In genomic region chr6:49039470-49040180, GRCm38 (mm10) we compare ENCODE assay signal across 8 mouse cellular contexts. TPM values are rescaled to one million over a fixed set of nuclear protein-coding genes. Genes with fewer than 3 reads are reported as not detected.
DNase-seq lines count a peak whose midpoint lies in the region; ATAC-seq and TF ChIP-seq lines count a peak whose summit lies in the region.

No protein-coding gene starts in this region.

- no peaks in the 10 kb centered on the region for H3K79me2 ChIP-seq in C2C12 (ENCODE audit: control insufficient read depth, insufficient read depth)

- peaks cover 17% of the 10 kb centered on the region for H3K4me1 ChIP-seq in embryonic facial prominence, embryonic 10.5 days
- peaks cover 4% of the 10 kb centered on the region; the same call in 1 of the 2 replicates for H3K4me1 ChIP-seq in heart, embryonic 11.5 days (ENCODE audit: control insufficient read depth, insufficient read depth, low read length)
- peaks cover 6% of the 10 kb centered on the region; the same call in 1 of the 2 replicates for H3K4me1 ChIP-seq in kidney, embryonic 14.5 days (ENCODE audit: control insufficient read depth, insufficient read depth, low read length)
- no peaks in the 10 kb centered on the region for H3K4me1 ChIP-seq in liver, embryonic 14.5 days (replicated peaks; ENCODE audit: control insufficient read depth in 2 of 2, insufficient read depth in 2 of 2, low read length in 1 of 2)

- WGBS in embryonic facial prominence, embryonic 10.5 days = 17% methylated on average over 18 of the region's 18 CpGs
- WGBS in heart, embryonic 11.5 days (ENCODE audit: insufficient replicate concordance) = 14% methylated on average over 18 of the region's 18 CpGs
- WGBS in kidney, embryonic 14.5 days = 11% methylated on average over 18 of the region's 18 CpGs
- 8% methylated on average over 18 of the region's 18 CpGs for WGBS in liver, embryonic 14.5 days (ENCODE audit: insufficient replicate concordance)

- no peaks in the 10 kb centered on the region for H3K79me3 ChIP-seq in C2C12 (ENCODE audit: low read depth)

- no peaks in the 10 kb centered on the region for H3K27me3 ChIP-seq in C2C12 (ENCODE audit: control insufficient read depth, insufficient read depth, insufficient read length)
- peaks cover 33% of the 10 kb centered on the region for H3K27me3 ChIP-seq in embryonic facial prominence, embryonic 10.5 days (replicated peaks; ENCODE audit: low read depth, poor library complexity, severe bottlenecking)
- peaks cover 9% of the 10 kb centered on the region for H3K27me3 ChIP-seq in heart, embryonic 11.5 days (ENCODE audit: control insufficient read depth, insufficient read depth, low read length)
- 0 out of 2 replicates have a peak, but pooled peaks cover 4% of the 10 kb centered on the region for H3K27me3 ChIP-seq in kidney, embryonic 14.5 days (ENCODE audit: control insufficient read depth, insufficient read depth, low read length)
- H3K27me3 ChIP-seq in liver, embryonic 14.5 days (ENCODE audit: control insufficient read depth, insufficient read depth, low read length) = no peaks in the 10 kb centered on the region; the same call in 1 of the 2 replicates

- H3K36me3 ChIP-seq in C2C12 (ENCODE audit: control insufficient read depth, insufficient read depth) = no peaks in the 10 kb centered on the region
- no peaks in the 10 kb centered on the region for H3K36me3 ChIP-seq in embryonic facial prominence, embryonic 10.5 days (replicated peaks)
- no peaks in the 10 kb centered on the region for H3K36me3 ChIP-seq in heart, embryonic 11.5 days (ENCODE audit: control insufficient read depth, insufficient read depth, low read length)
- no peaks in the 10 kb centered on the region for H3K36me3 ChIP-seq in kidney, embryonic 14.5 days (ENCODE audit: control insufficient read depth, insufficient read depth, low read length)
- no peaks in the 10 kb centered on the region for H3K36me3 ChIP-seq in liver, embryonic 14.5 days (replicated peaks; ENCODE audit: control insufficient read depth, insufficient read depth, low read depth)

- peak; percentile 28 for TF ChIP-seq CTCF in C2C12 (IDR thresholded peaks at IDR 0.05; ENCODE audit: control insufficient read depth, insufficient read depth, insufficient read length)
- TF ChIP-seq CTCF in liver, embryonic 14.5 days (IDR thresholded peaks at IDR 0.05; ENCODE audit: low read depth) = peak; percentile 65

- H3ac ChIP-seq in C2C12 (ENCODE audit: control insufficient read depth, insufficient read length, low read depth) = peak overlapping the region; percentile 18

- H3K9ac ChIP-seq in heart, embryonic 11.5 days (ENCODE audit: low read depth, low read length) = peak overlapping the region; percentile 17
- H3K9ac ChIP-seq in kidney, embryonic 14.5 days (ENCODE audit: low read depth, low read length) = 0 out of 2 replicates have a peak overlapping the region, but pooled peaks have one; percentile 18
- no peak overlapping the region for H3K9ac ChIP-seq in liver, embryonic 14.5 days (replicated peaks)

- peak; percentile 62 for DNase-seq in adrenal gland, adult 2 months
- peak; percentile 70 for DNase-seq in embryonic facial prominence, embryonic 10.5 days (ENCODE audit: low spot score)
- DNase-seq in liver, embryonic 14.5 days (ENCODE audit: low read depth in 3 of 3, low spot score in 3 of 3) = peak in 1 of 3 experiments; percentile 11
- peak; percentile 33 to 58 for DNase-seq in natural killer cell, adult 2 months (ENCODE audit: low spot score in 2 of 2)
- DNase-seq in testis, postnatal 10 days (ENCODE audit: low spot score) = peak; percentile 84

- TF ChIP-seq EP300 in liver, embryonic 14.5 days (IDR thresholded peaks at IDR 0.05; ENCODE audit: low read depth) = no peak

- H3K27ac ChIP-seq in embryonic facial prominence, embryonic 10.5 days (replicated peaks) = peak overlapping the region; percentile 75
- H3K27ac ChIP-seq in heart, embryonic 11.5 days (ENCODE audit: low read depth, low read length) = no peak overlapping the region
- no peak overlapping the region for H3K27ac ChIP-seq in kidney, embryonic 14.5 days (ENCODE audit: low read depth, low read length)
- H3K27ac ChIP-seq in liver, embryonic 14.5 days = no peak overlapping the region

- H3K4me3 ChIP-seq in C2C12 (ENCODE audit: insufficient read depth, poor library complexity, severe bottlenecking) = no peak overlapping the region
- H3K4me3 ChIP-seq in embryonic facial prominence, embryonic 10.5 days = peak overlapping the region; percentile 54
- peak overlapping the region; percentile 34 for H3K4me3 ChIP-seq in heart, embryonic 11.5 days (ENCODE audit: low read depth, low read length)
- H3K4me3 ChIP-seq in kidney, embryonic 14.5 days (ENCODE audit: low read length) = peak overlapping the region; percentile 37
- H3K4me3 ChIP-seq in liver, embryonic 14.5 days (ENCODE audit: insufficient read depth in 1 of 2, low read depth in 2 of 2, low read length in 2 of 2) = peak overlapping the region in 1 of 2 experiments; percentile 32; a peak in 2 of 4 replicates

- H3K4me2 ChIP-seq in heart, embryonic 11.5 days = peak overlapping the region; percentile 61
- peak overlapping the region; percentile 35; the same call in 1 of the 2 replicates for H3K4me2 ChIP-seq in kidney, embryonic 14.5 days (replicated peaks; ENCODE audit: low read depth, low read length)
- H3K4me2 ChIP-seq in liver, embryonic 14.5 days (ENCODE audit: low read depth) = peak overlapping the region; percentile 40

- ATAC-seq in heart, embryonic 11.5 days (replicated peaks; ENCODE audit: insufficient number of reproducible peaks, low FRiP score, low TSS enrichment) = no peak
- peak; percentile 73 for ATAC-seq in kidney, embryonic 14.5 days (ENCODE audit: low FRiP score, low TSS enrichment)
- ATAC-seq in liver, embryonic 14.5 days (ENCODE audit: insufficient read depth) = no peak

- no peaks in the 10 kb centered on the region for H3K9me3 ChIP-seq in embryonic facial prominence, embryonic 10.5 days
- no peaks in the 10 kb centered on the region for H3K9me3 ChIP-seq in heart, embryonic 11.5 days (replicated peaks; ENCODE audit: control insufficient read depth, low read length)
- no peaks in the 10 kb centered on the region for H3K9me3 ChIP-seq in kidney, embryonic 14.5 days (ENCODE audit: control insufficient read depth, low read length)
- no peaks in the 10 kb centered on the region for H3K9me3 ChIP-seq in liver, embryonic 14.5 days (ENCODE audit: control insufficient read depth, low read length)

TF ChIP-seq in C2C12, 6 proteins besides CTCF, POLR2A, EP300 and RAD21:
- TF ChIP-seq FOSL1 (IDR thresholded peaks at IDR 0.05; ENCODE audit: insufficient read depth, low read length, poor library complexity, severe bottlenecking) (no peak), MYOD1 (IDR thresholded peaks at IDR 0.05; ENCODE audit: control insufficient read depth, insufficient read length, low read depth) (no peak), MAX (IDR thresholded peaks at IDR 0.05) (no peak), USF1 (IDR thresholded peaks at IDR 0.05; ENCODE audit: low read depth) (no peak), CEBPB (IDR thresholded peaks at IDR 0.05; ENCODE audit: low read depth) (no peak), MYOG (IDR thresholded peaks at IDR 0.05; ENCODE audit: control insufficient read depth, extremely low read depth, insufficient read length) (no peak)

RNA-seq across cellular contexts. Expression of gene Gpnmb, which starts 3.3 kb away (rescaled TPM):
- 0.88 TPM for polyA plus RNA-seq in C2C12 (2012; fragmentation: generic; extraction: Trizol)
- total RNA-seq in adrenal gland, adult 2 months (2021) = under 1 TPM; 0.79 to 0.86 TPM
- 0.65 and 1.3 TPM in 2 replicates for polyA plus RNA-seq in adrenal gland, adult 2 months (2012; rRNA removed)
- polyA plus RNA-seq in embryonic facial prominence, embryonic 10.5 days (2016; fragmentation: Nextera tagmentation; extraction: Ambion mirVana) = 1.1 and 2.7 TPM in 2 replicates
- 0.09 and 0.62 TPM in 2 replicates for polyA plus RNA-seq in heart, embryonic 11.5 days (2014; fragmentation: Nextera tagmentation; extraction: Ambion mirVana)
- 0.17 and 0.28 TPM in 2 replicates for polyA plus RNA-seq in kidney, embryonic 14.5 days (2014; fragmentation: Nextera tagmentation; extraction: Ambion mirVana)
- polyA plus RNA-seq in liver, embryonic 14.5 days (2012; rRNA removed) = 0.35 and 0.38 TPM in 2 replicates
- polyA plus RNA-seq in liver, embryonic 14.5 days (2014; fragmentation: Nextera tagmentation; extraction: Ambion mirVana) = 0.19 and 0.24 TPM in 2 replicates

RNA-seq across cellular contexts. Expression of gene Malsu1, which starts 34.0 kb away (rescaled TPM):
- polyA plus RNA-seq in C2C12 (2012; fragmentation: generic; extraction: Trizol) = 19.3 TPM
- 10 to 100 TPM; 35.4 to 42.3 TPM for total RNA-seq in adrenal gland, adult 2 months (2021)
- 30.6 and 55.1 TPM in 2 replicates for polyA plus RNA-seq in adrenal gland, adult 2 months (2012; rRNA removed)
- 74.1 and 77.2 TPM in 2 replicates for polyA plus RNA-seq in embryonic facial prominence, embryonic 10.5 days (2016; fragmentation: Nextera tagmentation; extraction: Ambion mirVana)
- 52.3 and 54.5 TPM in 2 replicates for polyA plus RNA-seq in heart, embryonic 11.5 days (2014; fragmentation: Nextera tagmentation; extraction: Ambion mirVana)
- 75.1 and 84.5 TPM in 2 replicates for polyA plus RNA-seq in kidney, embryonic 14.5 days (2014; fragmentation: Nextera tagmentation; extraction: Ambion mirVana)
- polyA plus RNA-seq in liver, embryonic 14.5 days (2012; rRNA removed) = 4.9 and 10.7 TPM in 2 replicates
- polyA plus RNA-seq in liver, embryonic 14.5 days (2014; fragmentation: Nextera tagmentation; extraction: Ambion mirVana) = 41.3 and 44.1 TPM in 2 replicates

RNA-seq across cellular contexts. Expression of gene Svs1, which starts 53.0 kb away (rescaled TPM):
- polyA plus RNA-seq in C2C12 (2012; fragmentation: generic; extraction: Trizol) = not detected
- total RNA-seq in adrenal gland, adult 2 months (2021) = not detected
- polyA plus RNA-seq in adrenal gland, adult 2 months (2012; rRNA removed) = not detected in 2 replicates
- polyA plus RNA-seq in embryonic facial prominence, embryonic 10.5 days (2016; fragmentation: Nextera tagmentation; extraction: Ambion mirVana) = not detected in 2 replicates
- 0.07 TPM in 1 of 2 replicates, not detected in the other for polyA plus RNA-seq in heart, embryonic 11.5 days (2014; fragmentation: Nextera tagmentation; extraction: Ambion mirVana)
- not detected in 2 replicates for polyA plus RNA-seq in kidney, embryonic 14.5 days (2014; fragmentation: Nextera tagmentation; extraction: Ambion mirVana)
- not detected in 2 replicates for polyA plus RNA-seq in liver, embryonic 14.5 days (2012; rRNA removed)
- polyA plus RNA-seq in liver, embryonic 14.5 days (2014; fragmentation: Nextera tagmentation; extraction: Ambion mirVana) = not detected in 2 replicates
